Mouse (Mus musculus) T-cell, adult 2 months (primary cell): ENCODE results near the gene Pnpo.
A peak's percentile ranks its signal among the peaks of the same experiment; 100 is the strongest.

Experiments used
- DNase-seq: peaks from one replicate; pipeline ENCODE4 v3.0.0; 2022; ENCODE audit warnings: low spot score

The Pnpo gene

GRCm38 (mm10) chr11:96935872-96936650, 7.7 kb downstream of the Pnpo start:
- no peak for DNase-seq

- DNase-seq: peak; percentile 45
Observed at GRCm38 (mm10) chr11:96934921-96935356, 8.8 kb downstream of the Pnpo start.

GRCm38 (mm10) chr11:96933562-96934276, 10.1 kb downstream of the Pnpo start:
- no peak for DNase-seq

- no peak for DNase-seq
Observed at GRCm38 (mm10) chr11:96931327-96932062, 12.3 kb downstream of the Pnpo start.

- no peak for DNase-seq
Observed at GRCm38 (mm10) chr11:96929766-96930331, 13.9 kb downstream of the Pnpo start.

- DNase-seq: no peak
Observed at GRCm38 (mm10) chr11:96929096-96929765, 14.6 kb downstream of the Pnpo start.

GRCm38 (mm10) chr11:96928691-96929090, 15.1 kb downstream of the Pnpo start:
- no peak for DNase-seq

- DNase-seq: no peak
Observed at GRCm38 (mm10) chr11:96928088-96928487, 15.7 kb downstream of the Pnpo start, which contains the start of gene Prr15l. TSS of gene Prr15l (plus strand) at chr11:96928104.

GRCm38 (mm10) chr11:96926587-96926986, 17.2 kb downstream of the Pnpo start:
- no peak for DNase-seq

- DNase-seq: no peak
Observed at GRCm38 (mm10) chr11:96925469-96926148, 18.2 kb downstream of the Pnpo start.

- DNase-seq: peak; percentile 19
Observed at GRCm38 (mm10) chr11:96924861-96925260, 18.9 kb downstream of the Pnpo start.

GRCm38 (mm10) chr11:96919003-96919402, 24.8 kb downstream of the Pnpo start:
- DNase-seq: no peak

- DNase-seq: no peak
Observed at GRCm38 (mm10) chr11:96917415-96917814, 26.4 kb downstream of the Pnpo start.

GRCm38 (mm10) chr11:96916885-96917396, 26.8 kb downstream of the Pnpo start:
- DNase-seq: no peak

- peak; percentile 99 for DNase-seq
Observed at GRCm38 (mm10) chr11:96916044-96916884, 27.5 kb downstream of the Pnpo start, which contains the start of gene Cdk5rap3. TSS of gene Cdk5rap3 (minus strand) at chr11:96916496.

- peak; percentile 62 for DNase-seq
Observed at GRCm38 (mm10) chr11:96912682-96913081, 31.1 kb downstream of the Pnpo start.

GRCm38 (mm10) chr11:96910003-96910402, 33.8 kb downstream of the Pnpo start:
- peak; percentile 72 for DNase-seq

- DNase-seq: no peak
Observed at GRCm38 (mm10) chr11:96908594-96908993, 35.2 kb downstream of the Pnpo start.

- DNase-seq: no peak
Observed at GRCm38 (mm10) chr11:96906431-96907161, 37.2 kb downstream of the Pnpo start.
